Mouse (Mus musculus) mouse embryonic stem cell (cell line): Measurements from ENCODE around the gene Usp20.
"Not testable (repeated sequence)": the region's sequence is repeated elsewhere in the genome, so short reads cannot be mapped to it uniquely, and the experiment has no call there.

Experiments
- in situ Hi-C, 2 experiments: fragments of 300-500 bp; cut with MboI; formaldehyde crosslinking; loops; 1 replicate in 1 of 2; 3 replicates in 1 of 2; pipeline ENCODE4 v1.14.3; 2019 to 2020; ENCODE audit warnings: low sequenced_read_pairs in 2 of 2, low pct_unique_long_range_greater_than_20kb in 1 of 2, mixed read lengths in 1 of 2; ENCODE audit not compliant: unreplicated experiment in 1 of 2

The Usp20 gene

GRCm38 (mm10) chr2:30981790-30982513 lies at the start of gene Usp20, which contains the start of gene BC005624:
TSS of gene Usp20 (plus strand) at chr2:30982279.
TSS of gene BC005624 (minus strand) at chr2:30982201.
- in situ Hi-C loops: no loop called here

DNA sequence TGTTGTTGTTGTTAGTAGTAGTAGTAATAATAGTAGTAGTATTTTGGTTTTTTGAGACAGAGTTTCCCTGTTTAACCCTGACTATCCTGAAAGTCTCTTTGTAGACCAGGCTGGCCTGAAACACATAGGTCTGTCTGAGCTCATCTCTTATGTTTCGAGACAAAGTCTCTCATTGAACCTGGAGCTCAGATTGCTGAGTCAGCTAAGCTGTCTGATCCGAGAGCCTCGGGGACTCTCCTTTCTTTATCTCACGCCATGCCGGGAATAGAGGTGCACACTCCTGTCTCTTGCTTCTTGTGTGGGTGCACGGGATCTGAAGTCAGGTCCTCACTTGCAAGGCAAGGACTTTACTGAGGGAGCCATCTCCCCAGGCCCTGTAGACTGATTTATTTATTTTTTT lies 49.0 kb upstream of the Usp20 start:
- in situ Hi-C loops: loop anchor here (5.0 to 10.0 kb wide), 4 partner anchors 41 to 108 kb away; no protein-coding TSS in a partner anchor

GRCm38 (mm10) chr2:30933917-30934450 lies 48.1 kb upstream of the Usp20 start:
- in situ Hi-C loops: loop anchor here (5.0 to 10.0 kb wide), 4 partner anchors 42 to 109 kb away; no protein-coding TSS in a partner anchor

DNA sequence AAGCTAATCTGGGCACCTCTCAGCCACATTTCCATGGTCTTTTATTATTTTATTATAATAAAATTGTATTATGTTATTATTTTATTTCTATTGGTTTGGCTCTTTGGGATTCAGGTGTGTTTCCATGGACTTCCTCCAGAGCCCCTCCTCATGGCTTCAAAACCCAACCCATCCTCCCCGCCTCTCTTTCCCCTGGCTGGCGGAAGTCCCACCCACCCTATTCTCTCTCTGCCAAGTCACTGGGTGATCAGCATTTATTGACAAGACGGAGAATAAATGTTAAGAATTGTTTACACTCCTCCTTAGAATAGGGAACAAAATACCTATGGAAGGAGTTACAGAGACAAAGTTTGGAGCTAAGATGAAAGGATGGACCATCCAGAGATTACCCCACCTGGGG lies 45.3 kb upstream of the Usp20 start:
- in situ Hi-C loops: loop anchor here in 1 of 2 experiments (10.0 kb wide), 1 partner anchor 112 kb away; no protein-coding TSS in a partner anchor

- in situ Hi-C loops: loop anchor here in 1 of 2 experiments (10.0 kb wide), 1 partner anchor 113 kb away; no protein-coding TSS in a partner anchor
Observed at GRCm38 (mm10) chr2:30937731-30938130, 44.3 kb upstream of the Usp20 start.

DNA sequence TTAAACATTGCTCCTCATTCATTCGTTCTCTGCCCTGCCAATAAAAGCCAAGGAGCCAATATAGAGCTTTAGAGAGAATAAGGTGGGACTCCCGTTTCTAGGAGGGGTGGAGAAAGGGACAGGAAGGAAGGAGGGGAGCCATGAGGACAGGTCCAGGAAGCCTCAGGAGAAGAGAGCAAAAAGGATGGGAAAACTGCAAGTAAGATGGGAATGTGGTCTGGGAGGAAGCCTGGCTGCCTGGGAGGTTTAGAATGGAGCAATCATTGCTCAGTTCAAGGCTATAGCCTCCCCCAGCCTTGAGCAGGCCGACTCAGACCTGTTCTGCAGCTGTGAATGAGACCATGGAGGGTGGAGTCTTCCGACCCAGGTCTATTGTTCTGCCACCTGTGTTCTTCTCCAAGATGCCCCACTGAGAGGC lies 43.5 kb upstream of the Usp20 start:
- in situ Hi-C loops: loop anchor here in 1 of 2 experiments (10.0 kb wide), 1 partner anchor 114 kb away; no protein-coding TSS in a partner anchor

DNA sequence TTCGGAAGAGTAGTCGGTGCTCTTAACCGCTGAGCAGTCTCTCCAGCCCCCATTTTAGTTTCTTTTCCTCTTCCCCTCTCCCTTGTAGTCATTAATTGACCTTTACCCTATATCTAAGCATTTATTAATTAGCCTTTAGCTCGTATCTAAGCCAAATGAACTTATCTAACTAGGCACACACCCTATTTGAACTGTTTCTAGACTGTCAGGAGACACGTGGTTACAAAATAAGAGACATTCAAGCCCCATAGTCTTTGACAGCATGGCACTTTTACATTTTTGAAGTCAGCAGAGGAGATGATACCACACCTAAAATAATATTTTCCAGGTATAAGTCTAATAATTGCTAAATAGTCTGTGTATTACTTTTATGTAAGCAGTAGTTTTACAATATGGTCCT lies 40.5 kb upstream of the Usp20 start:
- in situ Hi-C loops: no loop called here

- in situ Hi-C loops: not testable (repeated sequence)
Observed at GRCm38 (mm10) chr2:30942116-30942515, 40.0 kb upstream of the Usp20 start.

- in situ Hi-C loops: no loop called here
Observed at GRCm38 (mm10) chr2:30942603-30943011, 39.5 kb upstream of the Usp20 start.

- in situ Hi-C loops: no loop called here
Observed at GRCm38 (mm10) chr2:30952457-30952823, 29.6 kb upstream of the Usp20 start.

DNA sequence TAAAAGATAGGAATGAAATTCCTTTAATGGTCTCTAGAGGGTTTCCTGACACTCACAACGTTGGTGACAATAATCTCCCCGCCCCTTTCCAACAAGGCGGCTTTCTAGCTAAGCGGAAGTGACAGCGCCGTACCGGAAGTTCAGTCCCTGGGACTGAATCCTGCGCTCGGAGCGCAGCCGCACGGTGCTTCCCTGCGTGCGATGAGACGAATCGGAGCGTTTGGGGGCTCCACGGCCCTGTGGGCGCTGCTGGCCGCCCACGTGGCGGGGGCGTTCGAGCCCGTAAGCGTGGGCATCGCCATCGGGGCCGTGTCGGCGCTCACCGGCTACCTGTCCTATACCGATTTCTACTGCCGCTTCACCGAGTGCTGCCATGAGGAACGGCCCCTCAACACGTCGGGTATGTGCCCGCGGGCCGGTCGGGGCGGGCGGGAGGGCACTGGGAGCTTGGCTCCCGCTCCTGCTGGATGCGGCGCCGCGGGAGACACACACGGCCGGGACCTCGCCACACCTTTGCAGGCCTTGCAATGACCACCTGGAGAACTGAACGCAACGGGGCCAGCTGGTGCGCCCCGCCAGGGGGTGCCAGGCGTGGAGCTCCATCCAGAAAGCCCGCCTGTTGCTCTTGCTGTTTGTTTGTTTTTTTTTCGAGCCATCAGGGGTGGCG lies 29.1 kb upstream of the Usp20 start, which contains the start of gene Tor1b:
Gene Tor1b, plus strand, starts transcription at position 136 of the 667 bp plus-strand sequence.
- in situ Hi-C loops: no loop called here

GRCm38 (mm10) chr2:30954797-30955196 lies 27.3 kb upstream of the Usp20 start:
- in situ Hi-C loops: no loop called here

GRCm38 (mm10) chr2:30957511-30957910 lies 24.6 kb upstream of the Usp20 start:
- in situ Hi-C loops: no loop called here

- in situ Hi-C loops: no loop called here
Observed at GRCm38 (mm10) chr2:30958726-30959125, 23.4 kb upstream of the Usp20 start.

DNA sequence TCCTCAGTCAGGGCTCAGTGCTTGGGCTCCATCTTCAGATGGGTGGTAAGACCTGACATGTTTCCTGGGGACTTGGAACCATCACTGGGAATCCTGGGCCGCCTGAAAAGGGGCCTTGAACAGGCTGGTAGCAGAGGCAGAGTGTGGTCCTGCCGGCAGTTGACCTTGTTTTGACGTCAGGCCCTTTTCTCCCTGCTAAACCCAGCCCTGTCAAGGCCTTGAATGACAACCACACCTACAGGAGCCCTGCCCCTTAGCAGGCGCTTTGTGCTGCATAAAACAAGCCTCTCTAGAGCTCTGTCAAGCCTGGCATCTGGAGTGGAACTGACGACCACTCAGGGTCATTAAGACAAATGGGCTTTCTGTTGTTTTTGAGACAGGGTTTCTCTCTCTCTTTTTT lies 22.2 kb upstream of the Usp20 start:
- in situ Hi-C loops: no loop called here

- in situ Hi-C loops: no loop called here
Observed at GRCm38 (mm10) chr2:30962570-30963254, 19.4 kb upstream of the Usp20 start.

GRCm38 (mm10) chr2:30965627-30966026 lies 16.5 kb upstream of the Usp20 start:
- in situ Hi-C loops: no loop called here

- in situ Hi-C loops: no loop called here
Observed at GRCm38 (mm10) chr2:30966826-30967225, 15.3 kb upstream of the Usp20 start.
